Mouse (Mus musculus) heart, adult 2 months (tissue): ENCODE measurements at regions not wholly inside any gene's neighbourhood (a gene's known extent, or its start where the extent isn't known, plus 50 kb on each side); places are given as distances from the start of the nearest gene placed in this dataset.

Experiments used
- CTCF ChIP-seq: fragments of 200-600 bp; IDR thresholded peaks from 2 replicates; pipeline ENCODE4 v1.8.1; 2022; ENCODE audit warnings: antibody characterized with exemption, mild to moderate bottlenecking, moderate library complexity
- EP300 ChIP-seq: fragments of 200-500 bp; IDR thresholded peaks from 2 replicates; pipeline ENCODE4 v1.6.1; 2011; ENCODE audit warnings: low read depth, low read length, control low read depth; ENCODE audit not compliant: insufficient read depth
- POLR2A ChIP-seq: fragments of 200-500 bp; IDR thresholded peaks from 2 replicates; pipeline ENCODE4 v1.6.1; 2011; ENCODE audit warnings: mild to moderate bottlenecking, low read depth, low read length, control low read depth; ENCODE audit not compliant: insufficient read depth

- TF ChIP-seq EP300 (no peak), CTCF (no peak), POLR2A (no peak)
Measured at GRCm38 (mm10) chr2:173950164-173950891, 125.8 kb upstream of the Stx16 start.
